Mouse (Mus musculus): Measurements from ENCODE around the gene Gm21762. TPM values are rescaled to one million over a fixed set of nuclear protein-coding genes. Genes with fewer than 3 reads are reported as not detected.
"Not testable (repeated sequence)": the region's sequence is repeated elsewhere in the genome, so short reads cannot be mapped to it uniquely, and the experiment has no call there.

The Gm21762 gene
- polyA plus RNA-seq (2015; fragmentation: Nextera tagmentation; extraction: Ambion mirVana): not detected in 2 replicates

DNA sequence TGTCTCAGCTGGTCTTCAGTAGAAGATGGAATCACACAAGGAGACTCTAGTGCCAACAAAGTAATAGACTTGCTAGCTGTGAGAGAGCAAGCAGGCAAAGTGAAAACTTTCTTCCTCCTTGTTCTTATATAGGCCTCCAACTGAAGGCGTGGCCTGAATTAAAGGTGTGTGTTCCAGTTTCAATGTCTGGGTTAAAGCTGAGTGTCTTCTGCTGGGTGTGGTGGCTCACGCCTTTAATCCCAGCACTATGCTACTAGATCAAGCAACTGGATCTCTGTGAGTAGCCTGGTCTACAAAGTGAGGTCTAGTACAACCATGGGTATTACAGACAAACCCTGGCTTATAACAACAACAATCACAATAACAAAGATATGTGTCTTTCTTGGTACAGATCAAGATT is at the start of gene Gm21762:
Gm21762 (minus strand) TSS at position 101 of the 400 bp plus-strand sequence.
- not testable (repeated sequence) for ATAC-seq; H3K36me3 ChIP-seq (ENCODE audit: control insufficient read depth, insufficient read depth)
- WGBS: no CpG with 5 or more reads among the region's 2 CpGs

DNA sequence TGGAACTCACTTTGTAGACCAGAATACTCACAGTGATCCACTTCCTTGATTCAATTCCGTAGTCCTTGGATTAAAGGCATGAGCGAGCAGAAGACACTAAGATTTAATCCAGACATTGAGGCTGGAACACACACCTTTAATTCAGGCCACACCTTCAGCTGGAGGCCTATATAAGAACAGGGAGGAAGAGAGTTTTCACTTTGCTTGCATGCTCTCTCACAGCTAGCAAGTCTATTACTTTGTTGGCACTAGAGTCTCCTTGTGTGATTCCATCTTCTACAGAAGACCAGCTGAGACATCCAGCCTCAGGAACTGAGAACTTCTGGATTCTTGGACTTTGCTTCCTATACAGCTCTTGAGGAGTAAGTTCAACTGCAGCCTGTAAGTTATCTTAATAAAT is 47.1 kb upstream of the Gm21762 start, which contains the start of gene AF067061:
AF067061 (plus strand) TSS at position 245 of the 400 bp plus-strand sequence.
- ATAC-seq; H3K36me3 ChIP-seq (ENCODE audit: control insufficient read depth, insufficient read depth); H3K27ac ChIP-seq (ENCODE audit: low read length); H3K4me3 ChIP-seq (replicated peaks; ENCODE audit: low read length); H3K4me2 ChIP-seq (ENCODE audit: low read length); H3K9ac ChIP-seq (replicated peaks; ENCODE audit: low read depth, low read length); H3K4me1 ChIP-seq (replicated peaks; ENCODE audit: control insufficient read depth, insufficient read depth, low read length); H3K9me3 ChIP-seq (ENCODE audit: control insufficient read depth, low read length); H3K27me3 ChIP-seq (replicated peaks; ENCODE audit: control insufficient read depth, insufficient read depth, low read length): not testable (repeated sequence)
- 76% methylated on average over 2 of the region's 2 CpGs for WGBS

More for the DNA sequence above, at the start of gene Gm21762:
- H3K9me3 ChIP-seq (ENCODE audit: control insufficient read depth, low read length); H3K27ac ChIP-seq (ENCODE audit: low read length); H3K4me2 ChIP-seq (ENCODE audit: low read length); H3K9ac ChIP-seq (replicated peaks; ENCODE audit: low read depth, low read length); H3K27me3 ChIP-seq (replicated peaks; ENCODE audit: control insufficient read depth, insufficient read depth, low read length); H3K4me3 ChIP-seq (replicated peaks; ENCODE audit: low read length); H3K4me1 ChIP-seq (replicated peaks; ENCODE audit: control insufficient read depth, insufficient read depth, low read length): not testable (repeated sequence)

DNA sequence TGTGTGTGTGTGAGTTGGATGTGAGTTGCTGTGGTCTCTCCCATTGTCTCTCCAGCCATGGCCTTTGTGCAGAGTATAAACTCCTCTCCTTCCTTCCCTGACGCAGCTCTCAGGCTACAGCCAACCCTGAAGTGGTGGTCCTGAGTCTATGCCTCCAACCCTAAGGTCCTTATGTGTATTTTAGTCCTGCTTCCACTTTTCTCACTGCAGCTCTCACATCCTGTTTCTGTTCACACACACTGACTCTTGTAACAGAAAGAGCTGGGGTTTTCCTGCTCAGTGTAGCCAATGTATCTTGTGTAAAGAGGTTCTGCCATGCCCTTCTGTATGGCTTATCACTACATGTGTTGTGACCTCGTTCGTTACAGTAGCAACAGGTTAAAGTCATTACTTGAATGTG is 44.0 kb upstream of the Gm21762 start:
- H3K4me1 ChIP-seq (replicated peaks; ENCODE audit: control insufficient read depth, insufficient read depth, low read length): not testable (repeated sequence)

DNA sequence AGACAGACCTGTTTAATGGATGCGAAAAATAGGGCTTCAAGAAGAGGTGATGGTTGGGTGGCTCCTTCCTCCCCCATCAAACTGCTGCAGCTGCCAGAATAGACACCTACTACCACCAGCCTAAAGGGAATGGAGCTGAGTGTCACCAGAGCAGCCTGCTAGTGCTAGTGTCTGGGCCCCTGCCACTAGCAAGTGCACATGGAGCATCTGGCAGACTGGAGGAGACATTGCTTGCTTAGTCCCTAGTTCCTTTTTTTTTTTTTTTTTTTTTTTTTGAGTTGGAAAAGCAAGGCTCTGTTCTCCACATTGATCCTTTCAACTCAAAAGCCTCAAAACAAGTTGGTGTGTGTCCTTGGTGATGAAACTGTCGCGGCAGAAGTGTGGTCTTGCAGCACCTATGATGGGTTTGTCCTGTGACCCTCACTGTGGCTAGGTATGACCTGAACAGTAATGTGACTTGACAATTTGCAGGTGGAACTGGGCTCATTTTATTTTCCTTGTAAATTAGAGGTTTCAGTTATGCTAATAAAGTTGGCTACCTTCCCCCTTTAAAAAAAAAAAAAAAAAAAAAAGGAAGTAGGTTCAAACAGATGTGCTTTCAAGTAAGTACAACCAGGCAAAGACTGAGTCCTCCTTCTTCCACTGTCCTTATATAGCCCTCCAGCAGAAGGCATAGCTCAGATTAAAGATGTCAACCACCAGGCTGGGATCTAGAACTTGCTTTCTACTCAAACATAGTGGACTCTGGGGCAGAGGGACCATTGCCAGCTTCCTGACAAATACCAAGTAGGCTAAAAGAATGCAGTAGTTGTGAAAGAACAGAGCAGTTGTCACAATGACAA is 43.3 kb upstream of the Gm21762 start:
- H3K4me3 ChIP-seq (replicated peaks; ENCODE audit: low read length); H3K36me3 ChIP-seq (ENCODE audit: control insufficient read depth, insufficient read depth); ATAC-seq; H3K27me3 ChIP-seq (replicated peaks; ENCODE audit: control insufficient read depth, insufficient read depth, low read length); H3K9ac ChIP-seq (replicated peaks; ENCODE audit: low read depth, low read length); H3K9me3 ChIP-seq (ENCODE audit: control insufficient read depth, low read length); H3K27ac ChIP-seq (ENCODE audit: low read length); H3K4me2 ChIP-seq (ENCODE audit: low read length); H3K4me1 ChIP-seq (replicated peaks; ENCODE audit: control insufficient read depth, insufficient read depth, low read length): not testable (repeated sequence)
- WGBS: 93% methylated on average over 3 of the region's 3 CpGs

More for the DNA sequence above, 44.0 kb upstream of the Gm21762 start:
- not testable (repeated sequence) for H3K27ac ChIP-seq (ENCODE audit: low read length); H3K36me3 ChIP-seq (ENCODE audit: control insufficient read depth, insufficient read depth); H3K9me3 ChIP-seq (ENCODE audit: control insufficient read depth, low read length); ATAC-seq; H3K4me2 ChIP-seq (ENCODE audit: low read length); H3K27me3 ChIP-seq (replicated peaks; ENCODE audit: control insufficient read depth, insufficient read depth, low read length); H3K9ac ChIP-seq (replicated peaks; ENCODE audit: low read depth, low read length); H3K4me3 ChIP-seq (replicated peaks; ENCODE audit: low read length)
- 71% methylated on average over 3 of the region's 3 CpGs for WGBS

DNA sequence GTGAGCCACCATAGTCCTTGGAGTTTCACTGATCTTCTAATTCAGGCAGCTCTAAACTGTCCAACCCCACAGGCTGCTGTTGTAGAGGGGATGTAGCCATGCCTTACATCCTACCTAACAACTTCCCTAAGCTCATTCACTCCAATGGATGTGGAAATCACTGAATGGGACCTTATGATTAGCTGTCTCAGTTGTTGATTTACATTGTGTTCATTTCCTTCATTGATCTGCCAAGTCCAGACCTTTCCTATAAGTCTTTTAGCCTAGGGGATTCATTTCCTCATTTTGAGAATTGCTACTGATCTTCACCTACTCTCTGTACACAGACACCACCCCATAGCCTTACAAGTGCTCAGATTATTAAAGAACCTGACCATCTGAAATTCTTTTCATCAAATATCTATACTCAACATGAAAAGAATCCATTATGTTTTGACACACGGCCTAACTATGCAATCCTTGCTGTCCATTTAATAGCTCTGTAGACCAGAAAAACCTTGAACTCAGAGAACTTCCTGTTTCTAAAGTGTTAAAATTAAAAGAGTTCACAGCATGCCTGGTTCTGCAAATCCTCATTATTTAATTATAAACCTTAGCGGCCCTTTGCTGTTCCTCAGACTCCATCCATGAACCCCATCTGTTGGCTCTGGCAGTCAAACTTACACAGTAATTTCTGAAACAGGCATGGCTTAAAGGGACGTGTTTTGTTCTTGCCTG is 35.6 kb upstream of the Gm21762 start:
- WGBS: 80% methylated on average over 2 of the region's 3 CpGs
- H3K9me3 ChIP-seq (ENCODE audit: control insufficient read depth, low read length); H3K27ac ChIP-seq (ENCODE audit: low read length); H3K4me3 ChIP-seq (replicated peaks; ENCODE audit: low read length); H3K4me1 ChIP-seq (replicated peaks; ENCODE audit: control insufficient read depth, insufficient read depth, low read length); H3K36me3 ChIP-seq (ENCODE audit: control insufficient read depth, insufficient read depth); ATAC-seq; H3K4me2 ChIP-seq (ENCODE audit: low read length); H3K27me3 ChIP-seq (replicated peaks; ENCODE audit: control insufficient read depth, insufficient read depth, low read length); H3K9ac ChIP-seq (replicated peaks; ENCODE audit: low read depth, low read length): not testable (repeated sequence)

DNA sequence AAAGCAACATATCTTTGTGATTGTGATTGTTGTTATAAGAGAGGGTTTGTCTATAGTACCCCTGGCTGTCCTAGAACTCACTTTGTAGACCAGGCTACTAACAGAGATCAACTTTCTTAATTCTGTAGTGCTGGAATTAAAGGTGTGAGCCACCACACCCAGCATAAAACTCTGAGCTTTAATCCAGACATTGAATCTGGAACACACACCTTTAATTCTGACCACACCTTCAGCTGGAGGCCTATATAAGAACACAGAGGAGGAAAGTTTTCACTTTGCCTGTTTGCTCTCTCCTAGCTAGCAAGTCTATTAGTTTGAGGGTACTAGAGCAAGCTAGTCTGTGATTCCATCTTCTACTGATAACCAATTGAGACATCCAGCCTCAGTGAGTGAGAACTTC is 23.1 kb upstream of the Gm21762 start, which contains the start of gene Gm21731:
Gm21731 (plus strand) TSS at position 301 of the 400 bp plus-strand sequence.
- H3K9ac ChIP-seq (replicated peaks; ENCODE audit: low read depth, low read length); H3K4me1 ChIP-seq (replicated peaks; ENCODE audit: control insufficient read depth, insufficient read depth, low read length); H3K27ac ChIP-seq (ENCODE audit: low read length); H3K4me3 ChIP-seq (replicated peaks; ENCODE audit: low read length); H3K27me3 ChIP-seq (replicated peaks; ENCODE audit: control insufficient read depth, insufficient read depth, low read length); H3K36me3 ChIP-seq (ENCODE audit: control insufficient read depth, insufficient read depth); ATAC-seq; H3K9me3 ChIP-seq (ENCODE audit: control insufficient read depth, low read length); H3K4me2 ChIP-seq (ENCODE audit: low read length): not testable (repeated sequence)

DNA sequence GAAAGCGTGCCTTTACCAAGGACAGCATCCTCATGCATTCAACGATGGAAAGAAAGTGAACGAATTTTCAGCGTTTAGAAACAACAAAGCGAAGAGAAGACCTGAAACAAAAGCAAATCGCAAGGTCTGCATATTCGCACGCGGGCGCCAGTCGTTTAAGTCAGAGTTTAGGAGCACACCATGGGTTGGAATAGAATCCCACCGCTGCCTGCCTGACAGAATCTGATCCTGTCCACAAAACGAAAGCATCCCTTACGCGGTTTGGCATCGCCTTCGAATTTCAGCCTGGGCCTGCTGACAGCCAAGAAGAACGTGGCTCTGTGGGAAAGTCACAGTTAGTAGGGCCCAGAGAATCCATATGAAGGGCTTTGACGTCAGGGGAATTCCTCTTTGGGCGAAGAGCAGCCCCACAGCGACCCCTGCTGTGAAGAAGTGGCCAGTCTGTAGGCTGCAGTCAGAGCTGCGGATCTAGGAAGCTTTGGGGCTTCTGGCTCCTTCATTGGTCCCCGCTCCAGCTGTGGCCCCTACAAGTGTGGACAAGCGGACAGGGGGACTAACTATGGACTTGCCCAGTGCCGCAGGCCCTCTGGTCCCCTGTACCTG is 16.8 kb upstream of the Gm21762 start:
- not testable (repeated sequence) for H3K9ac ChIP-seq (replicated peaks; ENCODE audit: low read depth, low read length); H3K4me1 ChIP-seq (replicated peaks; ENCODE audit: control insufficient read depth, insufficient read depth, low read length); H3K27me3 ChIP-seq (replicated peaks; ENCODE audit: control insufficient read depth, insufficient read depth, low read length); H3K4me3 ChIP-seq (replicated peaks; ENCODE audit: low read length); ATAC-seq; H3K27ac ChIP-seq (ENCODE audit: low read length); H3K36me3 ChIP-seq (ENCODE audit: control insufficient read depth, insufficient read depth); H3K9me3 ChIP-seq (ENCODE audit: control insufficient read depth, low read length); H3K4me2 ChIP-seq (ENCODE audit: low read length)
- WGBS: 64% methylated on average over 10 of the region's 25 CpGs

DNA sequence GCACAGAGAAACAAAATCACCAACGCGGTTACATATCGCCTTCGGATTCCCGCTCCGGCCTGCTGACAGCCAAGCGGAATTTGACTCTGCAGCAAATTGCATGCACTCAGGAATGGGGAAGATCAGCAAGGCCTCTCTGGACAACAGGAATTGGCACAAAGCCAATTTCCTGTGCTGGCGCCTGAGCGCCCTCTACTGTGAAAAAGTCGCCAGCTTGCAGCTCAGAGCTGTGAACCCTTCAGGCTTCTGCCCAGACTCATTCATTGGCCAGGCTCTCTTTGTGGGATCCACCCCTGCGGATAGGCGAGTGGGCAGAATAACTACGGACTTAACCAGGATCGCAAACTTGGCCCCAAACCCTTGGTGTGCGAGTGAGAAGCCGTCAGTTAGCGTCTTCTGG is 16.1 kb upstream of the Gm21762 start:
- peak; percentile 43 for ATAC-seq
- not testable (repeated sequence) for H3K4me1 ChIP-seq (replicated peaks; ENCODE audit: control insufficient read depth, insufficient read depth, low read length); H3K27ac ChIP-seq (ENCODE audit: low read length); H3K36me3 ChIP-seq (ENCODE audit: control insufficient read depth, insufficient read depth); H3K27me3 ChIP-seq (replicated peaks; ENCODE audit: control insufficient read depth, insufficient read depth, low read length); H3K4me3 ChIP-seq (replicated peaks; ENCODE audit: low read length); H3K9me3 ChIP-seq (ENCODE audit: control insufficient read depth, low read length); H3K9ac ChIP-seq (replicated peaks; ENCODE audit: low read depth, low read length); H3K4me2 ChIP-seq (ENCODE audit: low read length)
- 96% methylated on average over 16 of the region's 17 CpGs for WGBS

DNA sequence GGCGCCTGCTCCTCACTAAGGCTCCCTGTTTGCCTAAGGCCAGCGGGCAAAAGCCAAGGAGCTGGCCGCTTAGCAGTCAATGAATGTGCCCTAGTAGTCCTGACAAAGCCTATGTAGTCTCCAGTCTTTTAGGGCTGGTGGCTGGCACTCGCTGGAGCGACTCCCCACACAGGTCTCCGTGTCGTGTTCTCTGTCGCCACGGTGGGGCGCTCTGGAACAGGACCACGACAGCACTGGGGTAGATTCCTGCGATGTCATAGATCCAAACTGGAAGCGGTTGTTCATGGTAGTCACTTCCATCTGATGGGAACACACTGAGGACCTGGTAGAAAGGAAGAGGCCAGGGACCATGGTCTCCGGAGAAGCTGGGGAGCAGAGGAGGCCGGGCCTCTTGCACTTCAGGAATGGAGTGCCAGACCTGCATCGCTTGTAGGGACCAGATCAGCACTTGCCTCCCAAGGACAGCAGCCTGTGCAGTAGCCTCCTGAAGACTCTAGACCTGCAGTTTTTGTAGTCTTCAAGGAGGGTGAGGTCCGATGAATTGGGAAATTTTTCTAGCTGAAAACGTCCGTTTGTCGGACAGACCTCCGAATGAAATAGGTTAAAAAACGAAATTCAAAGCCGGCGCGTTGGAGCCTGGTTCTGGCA is 7.4 kb upstream of the Gm21762 start:
- not testable (repeated sequence) for H3K4me2 ChIP-seq (ENCODE audit: low read length); ATAC-seq; H3K4me1 ChIP-seq (replicated peaks; ENCODE audit: control insufficient read depth, insufficient read depth, low read length); H3K9ac ChIP-seq (replicated peaks; ENCODE audit: low read depth, low read length); H3K9me3 ChIP-seq (ENCODE audit: control insufficient read depth, low read length); H3K36me3 ChIP-seq (ENCODE audit: control insufficient read depth, insufficient read depth); H3K27ac ChIP-seq (ENCODE audit: low read length); H3K27me3 ChIP-seq (replicated peaks; ENCODE audit: control insufficient read depth, insufficient read depth, low read length); H3K4me3 ChIP-seq (replicated peaks; ENCODE audit: low read length)
- WGBS: 95% methylated on average over 16 of the region's 25 CpGs

All from forebrain, embryonic 16.5 days (tissue).